Mouse (Mus musculus) intestine, postnatal 0 days (tissue): Measurements from ENCODE around the gene E2f2. TPM values are rescaled to one million over a fixed set of nuclear protein-coding genes. Genes with fewer than 3 reads are reported as not detected.

Source experiments
- ATAC-seq: fragments of 200-750 bp; cut with Nextera tagmentation; 2 replicates; pipeline ENCODE4 v1.8.0; 2017; ENCODE audit warnings: mild to moderate bottlenecking, moderate TSS enrichment, moderate library complexity
- H3K27ac ChIP-seq: fragments of 300-500 bp; sonication (generic); 2 replicates; pipeline ENCODE4 v1.5.1; 2014; ENCODE audit warnings: mild to moderate bottlenecking, low read depth, low read length, moderate library complexity
- H3K27me3 ChIP-seq: fragments of 300-500 bp; sonication (generic); replicated peaks from 2 replicates; pipeline ENCODE4 v1.6.1; 2014; ENCODE audit warnings: low read length, mixed read lengths; ENCODE audit not compliant: control insufficient read depth, insufficient read depth
- H3K36me3 ChIP-seq: fragments of 300-500 bp; sonication (generic); 2 replicates; pipeline ENCODE4 v1.6.1; 2014; ENCODE audit warnings: mild to moderate bottlenecking, moderate library complexity; ENCODE audit not compliant: control insufficient read depth, insufficient read depth
- H3K4me1 ChIP-seq: fragments of 300-500 bp; sonication (generic); replicated peaks from 2 replicates; pipeline ENCODE4 v1.6.1; 2014; ENCODE audit warnings: antibody characterized with exemption, low read length, mixed read lengths; ENCODE audit not compliant: control insufficient read depth, insufficient read depth
- H3K4me2 ChIP-seq: fragments of 300-500 bp; sonication (generic); replicated peaks from 2 replicates; pipeline ENCODE4 v1.6.1; 2014; ENCODE audit warnings: low read depth, mild to moderate bottlenecking, moderate library complexity
- H3K4me3 ChIP-seq: fragments of 300-500 bp; sonication (generic); 2 replicates; pipeline ENCODE4 v1.5.1; 2014; ENCODE audit warnings: low read depth, low read length
- H3K9ac ChIP-seq: fragments of 300-500 bp; sonication (generic); 2 replicates; pipeline ENCODE4 v1.6.1; 2014; ENCODE audit warnings: mild to moderate bottlenecking, low read depth, low read length
- H3K9me3 ChIP-seq: fragments of 300-500 bp; sonication (generic); 2 replicates; pipeline ENCODE4 v1.6.1; 2016; ENCODE audit warnings: mixed run types; ENCODE audit not compliant: control insufficient read depth
- CTCF ChIP-seq: sonication (generic); IDR thresholded peaks from 2 replicates; pipeline ENCODE4 v1.5.1; 2016; ENCODE audit warnings: low read depth, mild to moderate bottlenecking, control low read depth, antibody characterized with exemption, moderate library complexity
- WGBS: fragments of 180-500 bp; shearing (Covaris S2); extraction: QIAGEN DNeasy Blood & Tissue Kit; methylation state at CpG from one replicate; pipeline ENCODE4 v1.1.7; 2014; 5-methylcytosine and 5-hydroxymethylcytosine counted together
- polyA plus RNA-seq: library from polyadenylated mRNA; unstranded; fragments of >200 nt; fragmentation: Nextera tagmentation; extraction: Ambion mirVana; gene quantifications from 2 replicates; pipeline ENCODE4 v1.2.1, GENCODE M21; 2015

The E2f2 gene
- polyA plus RNA-seq, 1 experiment from 2014 or later: 4.2 TPM

DNA sequence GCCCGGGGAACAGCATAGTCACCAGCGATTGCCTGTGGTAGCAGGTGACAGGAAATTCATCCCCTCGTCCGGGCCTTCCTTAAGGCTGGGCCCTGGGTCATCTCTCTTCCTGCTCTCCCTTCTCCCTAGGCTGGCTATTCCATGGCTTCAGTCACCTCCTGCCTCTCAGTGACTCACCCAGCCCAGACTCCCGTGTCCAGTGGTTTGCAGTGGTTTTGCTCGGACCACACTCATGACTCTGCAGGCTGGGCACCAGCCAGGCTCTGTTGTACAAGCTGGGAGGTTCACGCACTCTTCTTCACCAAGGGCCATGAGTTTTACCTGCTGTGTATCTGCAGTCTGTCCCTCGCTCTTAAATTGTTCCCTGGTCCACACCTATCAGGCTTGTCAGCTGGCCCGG lies 38.7 kb downstream of the E2f2 start:
- no peaks in the 10 kb centered on the region for H3K36me3 ChIP-seq
- ATAC-seq: no peak
- WGBS: 81% methylated on average over 9 of the region's 9 CpGs
- H3K27ac ChIP-seq: no peak overlapping the region
- H3K9me3 ChIP-seq: no peaks in the 10 kb centered on the region
- no peak for TF ChIP-seq CTCF
- H3K4me1 ChIP-seq: peaks cover 6% of the 10 kb centered on the region; the same call in 1 of the 2 replicates
- H3K4me2 ChIP-seq: no peak overlapping the region
- no peak overlapping the region for H3K9ac ChIP-seq
- no peak overlapping the region for H3K4me3 ChIP-seq
- H3K27me3 ChIP-seq: no peaks in the 10 kb centered on the region

DNA sequence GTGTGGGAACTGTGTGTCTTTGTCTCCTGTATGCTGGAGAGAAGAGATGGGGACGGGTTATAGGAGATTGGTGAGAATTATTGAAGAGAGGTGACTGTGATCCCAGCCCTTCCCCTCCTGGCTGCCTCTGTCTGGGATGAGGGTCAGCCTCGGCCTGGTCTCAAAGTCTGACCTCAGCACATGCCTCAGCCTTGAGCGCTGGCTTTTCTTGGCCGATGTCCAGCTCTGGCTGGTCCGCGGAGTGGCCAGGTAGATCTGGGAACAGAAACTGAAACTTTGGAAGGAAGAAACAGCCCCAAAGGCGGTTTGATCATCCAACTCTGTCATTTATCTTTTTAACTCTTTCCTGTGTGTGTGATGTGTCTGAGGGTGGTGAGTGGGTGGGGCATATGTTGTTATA lies 41.4 kb downstream of the E2f2 start:
- H3K27ac ChIP-seq: no peak overlapping the region
- 46% methylated on average over 7 of the region's 7 CpGs for WGBS
- H3K27me3 ChIP-seq: no peaks in the 10 kb centered on the region
- no peak overlapping the region for H3K4me2 ChIP-seq
- no peaks in the 10 kb centered on the region for H3K9me3 ChIP-seq
- H3K4me3 ChIP-seq: no peak overlapping the region
- 0 out of 2 replicates have a peak, but pooled peaks have one; percentile 20 for ATAC-seq
- TF ChIP-seq CTCF: no peak
- H3K36me3 ChIP-seq: no peaks in the 10 kb centered on the region
- H3K9ac ChIP-seq: no peak overlapping the region
- H3K4me1 ChIP-seq: no peaks in the 10 kb centered on the region; the same call in 1 of the 2 replicates

DNA sequence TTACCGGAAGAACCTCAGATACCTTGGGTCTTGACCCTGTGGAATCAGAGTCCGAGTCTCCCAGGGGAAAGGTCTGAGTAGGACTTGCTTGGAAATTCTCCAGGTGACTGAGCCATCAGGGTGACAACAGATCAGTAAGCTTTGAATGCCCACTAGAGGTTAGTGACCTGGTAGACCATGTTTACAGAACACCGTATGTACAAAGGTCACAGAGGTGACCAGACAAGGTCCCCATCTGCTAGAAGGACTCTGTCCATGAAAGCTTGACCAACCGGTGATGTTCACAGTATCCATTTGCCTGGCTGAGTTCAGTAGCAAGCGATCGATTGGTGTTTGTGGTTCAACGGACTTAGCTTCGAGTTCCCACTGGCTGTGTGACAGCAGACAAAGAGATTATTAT lies 42.6 kb downstream of the E2f2 start:
- H3K27me3 ChIP-seq: no peaks in the 10 kb centered on the region
- H3K4me1 ChIP-seq: peaks cover 2% of the 10 kb centered on the region; the same call in 1 of the 2 replicates
- no peaks in the 10 kb centered on the region for H3K9me3 ChIP-seq
- no peak overlapping the region for H3K9ac ChIP-seq
- no peak overlapping the region for H3K4me2 ChIP-seq
- H3K36me3 ChIP-seq: no peaks in the 10 kb centered on the region
- 81% methylated on average over 8 of the region's 8 CpGs for WGBS
- TF ChIP-seq CTCF: no peak
- no peak for ATAC-seq
- no peak overlapping the region for H3K4me3 ChIP-seq
- no peak overlapping the region for H3K27ac ChIP-seq

DNA sequence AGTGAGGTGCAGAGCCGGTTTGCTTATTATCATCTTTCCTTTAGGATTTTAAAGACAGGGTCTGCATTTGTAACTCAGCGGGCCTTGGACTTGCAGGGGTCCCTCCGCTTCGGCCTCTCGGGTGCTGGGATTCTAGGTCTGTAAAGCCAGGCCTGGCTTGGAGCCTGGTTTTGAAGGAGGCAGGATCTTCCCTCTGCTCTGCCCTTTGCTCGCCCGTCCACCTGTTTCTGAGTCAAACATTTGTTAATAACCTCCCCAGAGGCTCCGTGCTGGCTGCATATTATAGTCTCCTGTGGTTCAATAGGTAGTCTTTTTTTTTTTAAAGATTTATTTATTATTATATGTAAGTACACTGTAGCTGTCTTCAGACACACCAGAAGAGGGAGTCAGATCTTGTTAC lies 43.4 kb downstream of the E2f2 start:
- Histone ChIP-seq H3K9me3 (no peaks in the 10 kb centered on the region), H3K4me2 (no peak overlapping the region), H3K9ac (no peak overlapping the region), H3K4me3 (no peak overlapping the region), H3K36me3 (no peaks in the 10 kb centered on the region), H3K4me1 (peaks cover 2% of the 10 kb centered on the region; the same call in 1 of the 2 replicates), H3K27me3 (no peaks in the 10 kb centered on the region), H3K27ac (no peak overlapping the region)
- TF ChIP-seq CTCF: no peak
- 74% methylated on average over 8 of the region's 8 CpGs for WGBS
- ATAC-seq: no peak

DNA sequence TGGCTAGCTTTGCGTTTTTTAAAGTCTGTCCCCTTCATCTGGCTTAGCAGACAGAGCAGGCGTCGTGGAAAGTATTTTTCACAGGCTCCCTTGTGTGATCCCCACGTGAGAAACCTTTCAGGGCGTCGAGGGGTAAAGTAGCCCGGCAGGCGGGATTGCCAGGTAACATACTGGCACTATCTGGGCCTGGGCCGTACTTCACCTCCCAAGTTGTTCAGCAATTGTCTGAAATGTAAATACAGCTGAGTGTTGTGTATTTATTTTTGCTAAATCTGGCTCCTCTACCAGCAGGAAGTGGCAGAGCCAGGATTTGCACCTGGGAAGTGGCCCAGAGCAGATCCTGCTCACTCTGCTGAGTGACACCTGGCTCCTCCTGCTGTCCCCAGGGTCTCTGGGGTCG lies 44.9 kb downstream of the E2f2 start:
- Histone ChIP-seq H3K36me3 (no peaks in the 10 kb centered on the region), H3K9me3 (no peaks in the 10 kb centered on the region), H3K9ac (no peak overlapping the region), H3K4me3 (no peak overlapping the region), H3K27ac (no peak overlapping the region), H3K27me3 (no peaks in the 10 kb centered on the region), H3K4me2 (no peak overlapping the region), H3K4me1 (peaks cover 2% of the 10 kb centered on the region; the same call in 1 of the 2 replicates)
- TF ChIP-seq CTCF: no peak
- ATAC-seq: no peak
- 50% methylated on average over 10 of the region's 10 CpGs for WGBS

DNA sequence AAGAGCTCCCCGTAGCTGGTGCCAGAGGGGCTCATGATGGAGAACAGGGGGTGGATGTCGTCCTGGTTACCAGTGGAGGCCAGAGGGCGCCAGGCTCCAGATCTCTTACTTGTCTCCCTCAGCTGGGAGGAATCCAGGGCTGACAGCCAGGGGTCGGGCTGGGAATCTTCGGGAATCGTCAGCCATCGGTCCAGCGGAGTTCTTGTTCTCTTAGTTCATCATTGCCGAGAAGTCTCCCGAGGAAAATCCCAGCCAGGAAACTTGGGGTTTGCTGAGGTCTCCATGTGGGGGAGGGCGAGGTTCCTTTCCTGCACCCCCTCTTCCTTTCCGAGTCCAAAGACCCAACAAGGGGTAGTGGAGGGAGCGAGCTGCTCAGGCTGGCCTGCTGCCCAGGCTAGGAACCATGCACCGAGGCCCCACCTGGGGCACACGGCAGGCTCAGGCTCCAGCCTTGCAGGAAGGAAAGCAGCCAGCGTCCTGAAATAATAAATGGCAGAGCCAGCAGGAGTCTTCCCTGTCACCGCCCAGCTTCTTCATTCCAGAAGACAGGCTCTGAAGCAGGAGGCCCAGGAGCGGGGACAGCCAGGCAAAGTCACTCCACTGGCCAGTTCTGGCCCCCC lies 46.5 kb downstream of the E2f2 start:
- H3K36me3 ChIP-seq: no peaks in the 10 kb centered on the region
- no peaks in the 10 kb centered on the region for H3K9me3 ChIP-seq
- no peak overlapping the region; the same call in 1 of the 2 replicates for H3K9ac ChIP-seq
- no peak for ATAC-seq
- peaks cover 2% of the 10 kb centered on the region; the same call in 1 of the 2 replicates for H3K4me1 ChIP-seq
- WGBS: 36% methylated on average over 18 of the region's 18 CpGs
- no peak overlapping the region for H3K4me3 ChIP-seq
- peak overlapping the region; percentile 44 for H3K4me2 ChIP-seq
- TF ChIP-seq CTCF: peak; percentile 57
- H3K27ac ChIP-seq: peak overlapping the region; percentile 50; the same call in 1 of the 2 replicates
- H3K27me3 ChIP-seq: no peaks in the 10 kb centered on the region
